Mouse (Mus musculus): ENCODE results near the gene Zyx. TPM values are rescaled to one million over a fixed set of nuclear protein-coding genes. Genes with fewer than 3 reads are reported as not detected.

Gene Zyx
- polyA plus RNA-seq, 1 experiment from 2014 or later, result 34.8 TPM

- 38% methylated on average over 4 of the region's 4 CpGs for WGBS
- ATAC-seq, result no peak
- DNase-seq (ENCODE audit: low spot score), result no peak
- no peak overlapping the region for H3K4me2 ChIP-seq (ENCODE audit: low read length)
- H3K4me1 ChIP-seq (ENCODE audit: control insufficient read depth, insufficient read depth, low read length), result 0 out of 2 replicates have a peak, but pooled peaks cover 5% of the 10 kb centered on the region
- no peak overlapping the region for H3K4me3 ChIP-seq (ENCODE audit: low read depth, low read length)
- no peaks in the 10 kb centered on the region for H3K9me3 ChIP-seq (replicated peaks; ENCODE audit: control insufficient read depth, low read length)
- peaks cover 4% of the 10 kb centered on the region; the same call in 1 of the 2 replicates for H3K27me3 ChIP-seq (replicated peaks; ENCODE audit: control insufficient read depth, insufficient read depth, low read length)
- H3K27ac ChIP-seq (ENCODE audit: low read depth, low read length), result no peak overlapping the region
- H3K9ac ChIP-seq (ENCODE audit: low read length), result no peak overlapping the region
- H3K36me3 ChIP-seq (ENCODE audit: control insufficient read depth, insufficient read depth, low read length), result no peaks in the 10 kb centered on the region
Observed at GRCm38 (mm10) chr6:42370630-42371363, 21.4 kb downstream of the Zyx start.

DNA sequence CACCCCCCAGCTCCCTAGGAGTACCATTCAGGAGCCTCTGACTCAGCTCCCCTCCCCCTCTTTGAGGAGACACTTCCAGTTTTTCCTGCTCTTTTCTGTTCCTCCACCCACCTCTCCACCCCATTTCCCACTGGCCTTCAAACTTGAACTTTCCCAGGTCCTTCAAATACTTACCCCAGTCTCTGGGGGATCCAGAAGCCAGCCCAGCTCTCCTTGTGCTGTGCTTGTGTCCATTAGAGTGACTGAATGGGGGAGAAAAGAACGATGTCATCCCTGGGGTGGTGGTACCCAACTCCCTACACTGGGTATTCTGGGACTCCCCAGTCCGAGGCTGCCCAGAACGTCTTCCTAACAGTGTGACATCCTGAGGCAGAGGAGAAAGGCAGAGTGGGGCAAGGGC lies 22.6 kb downstream of the Zyx start:
- Histone ChIP-seq H3K4me1 (ENCODE audit: control insufficient read depth, insufficient read depth, low read length) (0 out of 2 replicates have a peak, but pooled peaks cover 5% of the 10 kb centered on the region), H3K9ac (ENCODE audit: low read length) (no peak overlapping the region), H3K4me2 (ENCODE audit: low read length) (no peak overlapping the region), H3K4me3 (ENCODE audit: low read depth, low read length) (no peak overlapping the region), H3K27me3 (replicated peaks; ENCODE audit: control insufficient read depth, insufficient read depth, low read length) (peaks cover 4% of the 10 kb centered on the region; the same call in 1 of the 2 replicates), H3K36me3 (ENCODE audit: control insufficient read depth, insufficient read depth, low read length) (no peaks in the 10 kb centered on the region), H3K27ac (ENCODE audit: low read depth, low read length) (no peak overlapping the region), H3K9me3 (replicated peaks; ENCODE audit: control insufficient read depth, low read length) (no peaks in the 10 kb centered on the region)
- 5% methylated on average over 3 of the region's 3 CpGs for WGBS
- DNase-seq (ENCODE audit: low spot score), result no peak
- no peak for ATAC-seq

DNA sequence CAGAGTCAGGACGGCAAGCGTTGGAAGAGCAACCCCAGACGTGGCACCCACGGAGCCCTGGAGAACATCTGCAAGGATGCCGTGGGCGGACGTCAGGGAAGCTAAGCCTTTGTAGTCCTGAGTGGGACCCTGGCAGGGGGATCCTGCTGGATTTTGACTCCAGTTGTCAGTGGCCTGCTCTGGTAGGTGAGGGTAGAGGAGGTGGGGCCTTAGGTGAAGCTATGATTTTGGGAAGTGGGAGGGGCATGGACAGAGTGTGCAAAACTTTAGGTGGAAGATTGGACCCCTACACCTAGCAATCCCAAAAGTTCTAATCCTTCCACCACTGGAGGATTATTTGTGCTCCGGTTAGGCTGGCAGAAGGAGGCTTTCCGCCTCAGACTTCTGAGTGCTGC lies 23.0 kb downstream of the Zyx start:
- no peak overlapping the region for H3K27ac ChIP-seq (ENCODE audit: low read depth, low read length)
- no peak overlapping the region for H3K9ac ChIP-seq (ENCODE audit: low read length)
- no peaks in the 10 kb centered on the region for H3K9me3 ChIP-seq (replicated peaks; ENCODE audit: control insufficient read depth, low read length)
- H3K27me3 ChIP-seq (replicated peaks; ENCODE audit: control insufficient read depth, insufficient read depth, low read length), result peaks cover 4% of the 10 kb centered on the region; the same call in 1 of the 2 replicates
- no peaks in the 10 kb centered on the region for H3K36me3 ChIP-seq (ENCODE audit: control insufficient read depth, insufficient read depth, low read length)
- DNase-seq (ENCODE audit: low spot score) (no peak), ATAC-seq (no peak)
- H3K4me3 ChIP-seq (ENCODE audit: low read depth, low read length), result no peak overlapping the region
- 0 out of 2 replicates have a peak, but pooled peaks cover 5% of the 10 kb centered on the region for H3K4me1 ChIP-seq (ENCODE audit: control insufficient read depth, insufficient read depth, low read length)
- WGBS, result 20% methylated on average over 9 of the region's 9 CpGs
- H3K4me2 ChIP-seq (ENCODE audit: low read length), result no peak overlapping the region; the same call in 1 of the 2 replicates

GRCm38 (mm10) chr6:42372816-42373547 lies 23.6 kb downstream of the Zyx start, which contains the start of gene Epha1:
Gene Epha1 (minus strand): TSS chr6:42373268.
- Histone ChIP-seq H3K4me2 (ENCODE audit: low read length) (peak within 1 kb of the TSS; percentile 80), H3K9ac (ENCODE audit: low read length) (peak within 1 kb of the TSS; percentile 52), H3K4me1 (ENCODE audit: control insufficient read depth, insufficient read depth, low read length) (0 out of 2 replicates have a peak, but pooled peaks cover 5% of the 10 kb centered on the region), H3K27ac (ENCODE audit: low read depth, low read length) (no peak within 1 kb of the TSS), H3K4me3 (ENCODE audit: low read depth, low read length) (peak within 1 kb of the TSS; percentile 36), H3K27me3 (replicated peaks; ENCODE audit: control insufficient read depth, insufficient read depth, low read length) (peaks cover 4% of the 10 kb centered on the region; the same call in 1 of the 2 replicates), H3K36me3 (ENCODE audit: control insufficient read depth, insufficient read depth, low read length) (no peaks in the 10 kb centered on the region), H3K9me3 (replicated peaks; ENCODE audit: control insufficient read depth, low read length) (no peaks in the 10 kb centered on the region)
- WGBS, result under 1% methylated on average over 36 of the region's 36 CpGs
- DNase-seq (ENCODE audit: low spot score) (peak; percentile 78), ATAC-seq (peak; percentile 66)

- ATAC-seq, result no peak
- WGBS, result 43% methylated on average over 7 of the region's 7 CpGs
- Histone ChIP-seq H3K9ac (ENCODE audit: low read length) (peak overlapping the region; percentile 17; the same call in 1 of the 2 replicates), H3K27ac (ENCODE audit: low read depth, low read length) (no peak overlapping the region), H3K27me3 (replicated peaks; ENCODE audit: control insufficient read depth, insufficient read depth, low read length) (peaks cover 4% of the 10 kb centered on the region; the same call in 1 of the 2 replicates), H3K4me3 (ENCODE audit: low read depth, low read length) (peak overlapping the region; percentile 36), H3K9me3 (replicated peaks; ENCODE audit: control insufficient read depth, low read length) (no peaks in the 10 kb centered on the region), H3K4me1 (ENCODE audit: control insufficient read depth, insufficient read depth, low read length) (0 out of 2 replicates have a peak, but pooled peaks cover 5% of the 10 kb centered on the region), H3K36me3 (ENCODE audit: control insufficient read depth, insufficient read depth, low read length) (no peaks in the 10 kb centered on the region), H3K4me2 (ENCODE audit: low read length) (peak overlapping the region; percentile 80)
- DNase-seq (ENCODE audit: low spot score), result no peak
Observed at GRCm38 (mm10) chr6:42373669-42374430, 24.4 kb downstream of the Zyx start.

DNA sequence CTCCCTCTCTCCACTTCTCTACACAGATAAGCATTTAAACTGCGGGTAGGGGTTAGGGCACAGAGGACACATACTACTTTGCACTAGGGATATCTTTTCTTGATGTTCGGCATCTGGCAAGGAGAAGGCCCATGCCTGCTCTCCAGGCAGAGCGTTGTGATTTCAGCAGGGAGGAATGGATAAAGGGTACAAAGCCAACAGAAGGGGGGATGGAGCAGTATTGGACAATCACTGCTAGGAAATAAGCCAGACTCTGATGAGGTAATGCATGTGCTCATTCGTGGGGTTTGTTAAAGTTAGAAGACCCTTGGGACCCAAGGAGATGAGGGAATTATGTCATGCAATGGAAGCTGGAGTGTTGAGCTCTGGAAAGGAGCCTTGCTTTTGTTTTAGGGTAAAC lies 25.3 kb downstream of the Zyx start:
- ATAC-seq (no peak), DNase-seq (ENCODE audit: low spot score) (no peak)
- Histone ChIP-seq H3K4me1 (ENCODE audit: control insufficient read depth, insufficient read depth, low read length) (0 out of 2 replicates have a peak, but pooled peaks cover 5% of the 10 kb centered on the region), H3K9ac (ENCODE audit: low read length) (no peak overlapping the region), H3K9me3 (replicated peaks; ENCODE audit: control insufficient read depth, low read length) (no peaks in the 10 kb centered on the region), H3K27me3 (replicated peaks; ENCODE audit: control insufficient read depth, insufficient read depth, low read length) (peaks cover 4% of the 10 kb centered on the region; the same call in 1 of the 2 replicates), H3K27ac (ENCODE audit: low read depth, low read length) (no peak overlapping the region), H3K36me3 (ENCODE audit: control insufficient read depth, insufficient read depth, low read length) (no peaks in the 10 kb centered on the region), H3K4me2 (ENCODE audit: low read length) (no peak overlapping the region), H3K4me3 (ENCODE audit: low read depth, low read length) (no peak overlapping the region)
- 80% methylated on average over 4 of the region's 4 CpGs for whole genome bisulfite sequencing

DNA sequence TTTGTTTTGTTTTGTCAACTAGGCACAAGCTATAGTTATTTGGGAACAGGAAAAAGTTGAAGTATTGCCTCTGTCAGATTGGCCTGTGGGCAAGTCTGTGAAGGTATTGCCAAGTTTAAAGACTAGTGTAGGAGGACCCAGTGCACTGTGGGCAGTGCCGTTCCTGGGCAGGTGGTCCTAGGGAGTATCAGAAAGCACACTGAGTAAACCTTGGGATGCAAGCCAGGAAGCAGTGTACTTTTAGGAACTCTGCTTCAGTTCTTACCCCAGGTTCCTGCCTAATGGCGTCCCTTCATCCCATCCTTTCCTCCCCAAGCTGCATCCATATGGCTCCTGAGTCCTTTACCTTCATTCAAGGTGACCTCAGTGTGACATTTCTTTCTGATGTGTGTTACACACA lies 25.7 kb downstream of the Zyx start:
- no peaks in the 10 kb centered on the region for H3K36me3 ChIP-seq (ENCODE audit: control insufficient read depth, insufficient read depth, low read length)
- no peak for ATAC-seq
- 80% methylated on average over 2 of the region's 2 CpGs for WGBS
- H3K4me1 ChIP-seq (ENCODE audit: control insufficient read depth, insufficient read depth, low read length), result 0 out of 2 replicates have a peak, but pooled peaks cover under 1% of the 10 kb centered on the region
- H3K27me3 ChIP-seq (replicated peaks; ENCODE audit: control insufficient read depth, insufficient read depth, low read length), result peaks cover 4% of the 10 kb centered on the region; the same call in 1 of the 2 replicates
- no peaks in the 10 kb centered on the region for H3K9me3 ChIP-seq (replicated peaks; ENCODE audit: control insufficient read depth, low read length)
- no peak overlapping the region for H3K4me2 ChIP-seq (ENCODE audit: low read length)
- no peak overlapping the region for H3K4me3 ChIP-seq (ENCODE audit: low read depth, low read length)
- H3K9ac ChIP-seq (ENCODE audit: low read length), result no peak overlapping the region
- DNase-seq (ENCODE audit: low spot score), result no peak
- H3K27ac ChIP-seq (ENCODE audit: low read depth, low read length), result no peak overlapping the region

GRCm38 (mm10) chr6:42376016-42376415 lies 26.6 kb downstream of the Zyx start:
- H3K27ac ChIP-seq (ENCODE audit: low read depth, low read length), result no peak overlapping the region

More at GRCm38 (mm10) chr6:42376016-42376415, 26.6 kb downstream of the Zyx start:
- H3K36me3 ChIP-seq (ENCODE audit: control insufficient read depth, insufficient read depth, low read length), result no peaks in the 10 kb centered on the region
- no peak overlapping the region for H3K4me2 ChIP-seq (ENCODE audit: low read length)
- WGBS, result 57% methylated on average over 4 of the region's 4 CpGs
- ATAC-seq (no peak), DNase-seq (ENCODE audit: low spot score) (no peak)
- peaks cover 4% of the 10 kb centered on the region; the same call in 1 of the 2 replicates for H3K27me3 ChIP-seq (replicated peaks; ENCODE audit: control insufficient read depth, insufficient read depth, low read length)
- no peaks in the 10 kb centered on the region for H3K9me3 ChIP-seq (replicated peaks; ENCODE audit: control insufficient read depth, low read length)
- H3K4me3 ChIP-seq (ENCODE audit: low read depth, low read length), result no peak overlapping the region
- H3K4me1 ChIP-seq (ENCODE audit: control insufficient read depth, insufficient read depth, low read length), result no peaks in the 10 kb centered on the region
- H3K9ac ChIP-seq (ENCODE audit: low read length), result no peak overlapping the region
